Mouse (Mus musculus) c-Kit-positive CD71-positive TER-119-positive erythroid progenitor cells, embryonic 14.5 days (primary cell): ENCODE results near the gene Pnn.

Source experiments
- DNase-seq: peaks from one replicate; pipeline ENCODE4 v3.0.0-alpha.2; 2013; ENCODE audit warnings: low spot score

The Pnn gene

DNA sequence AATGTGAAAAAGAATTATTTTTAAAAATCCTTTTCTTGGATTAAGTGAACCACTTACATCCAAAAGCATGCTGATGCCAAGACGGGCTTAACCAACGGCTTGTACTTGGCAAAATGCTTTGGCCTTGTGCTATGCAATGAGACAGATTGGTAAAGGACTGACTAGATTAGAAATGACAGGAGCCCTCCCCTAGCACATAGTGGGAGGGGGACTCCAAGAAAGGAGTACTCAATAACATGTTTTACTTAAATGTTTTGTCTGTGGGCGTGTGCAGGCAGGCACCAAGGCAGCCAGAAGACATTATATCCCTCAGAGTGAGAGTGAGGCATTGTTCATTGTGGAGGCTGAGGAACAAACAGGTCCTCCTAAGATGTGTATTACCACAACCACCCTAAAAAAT is 7.4 kb downstream of the Pnn start:
- DNase-seq, result no peak

DNA sequence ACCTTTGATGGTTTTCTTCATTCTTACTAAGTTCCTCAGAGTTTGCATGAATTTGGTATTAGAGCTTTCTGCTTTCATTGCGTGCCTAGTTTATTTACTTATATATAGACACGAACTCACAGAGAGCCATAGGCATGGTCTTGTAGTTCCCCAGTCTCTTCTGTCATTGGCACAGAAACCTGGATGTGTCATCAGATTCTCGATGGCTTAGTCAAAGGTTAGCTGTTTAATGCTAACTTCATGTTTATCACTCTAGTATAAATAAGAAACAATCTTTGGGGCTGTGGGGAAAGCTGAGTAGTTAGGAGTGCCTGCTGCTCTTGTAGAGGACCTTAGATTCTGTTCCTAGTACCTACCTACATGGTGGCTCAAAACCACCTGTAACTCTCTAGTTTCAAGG is 10.3 kb downstream of the Pnn start:
- no peak for DNase-seq

DNA sequence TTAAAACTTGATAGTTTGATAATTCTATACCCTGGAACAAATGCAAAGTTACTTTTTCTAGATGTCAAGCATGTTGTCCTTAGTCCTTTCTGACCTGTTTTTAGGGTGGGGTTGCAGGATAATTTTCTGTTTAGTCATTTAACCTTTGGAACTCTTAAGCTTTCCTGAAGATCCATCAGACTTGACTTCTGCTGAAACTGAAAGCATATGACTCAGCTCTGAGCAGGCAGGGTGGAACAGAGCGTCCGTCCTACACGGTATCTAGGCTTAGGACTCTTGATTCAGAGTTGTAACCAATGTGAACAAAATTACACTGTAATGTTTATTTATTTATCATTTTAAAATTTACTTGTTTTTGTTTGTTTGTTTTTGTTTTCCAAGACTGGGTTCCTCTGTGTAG is 11.2 kb downstream of the Pnn start:
- DNase-seq, result no peak

DNA sequence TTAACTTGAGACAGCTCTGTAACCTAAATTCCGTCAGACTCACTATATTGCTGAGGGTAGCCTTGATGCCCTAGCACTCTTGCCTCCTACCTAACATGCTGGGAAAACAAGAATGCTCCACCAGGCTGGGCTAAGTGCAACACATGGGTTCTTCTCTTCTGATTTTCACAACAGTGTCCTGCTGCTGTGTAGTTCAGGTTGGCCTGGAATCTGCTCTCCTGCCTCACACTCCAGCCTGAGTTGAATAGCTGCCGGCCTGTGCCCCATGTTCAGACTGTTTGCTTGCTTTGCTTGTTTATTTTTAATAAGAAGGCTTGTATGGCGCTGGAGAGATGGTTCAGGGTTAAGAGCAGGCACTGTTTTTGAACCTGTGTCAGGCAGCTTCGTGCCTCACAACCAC is 13.8 kb downstream of the Pnn start:
- no peak for DNase-seq

DNA sequence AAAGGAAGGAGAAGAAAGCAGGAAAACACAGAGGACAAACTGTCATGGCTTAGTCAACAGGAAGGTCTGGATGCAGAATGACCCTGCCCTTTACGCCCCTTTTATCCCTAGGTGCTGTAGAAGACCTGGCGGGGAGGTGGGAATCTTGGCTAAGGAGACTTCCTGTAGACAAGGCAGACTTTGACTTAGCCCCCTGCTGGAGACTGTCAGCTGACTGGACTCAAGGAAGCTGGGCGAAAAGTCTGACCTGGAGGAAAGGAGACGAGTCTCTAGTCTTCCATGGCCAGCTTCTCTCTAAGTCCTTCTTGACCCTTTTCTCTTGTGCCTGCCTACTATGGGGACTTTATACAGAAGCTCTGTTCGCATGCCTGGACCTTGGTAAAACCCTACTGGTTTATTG is 17.8 kb downstream of the Pnn start:
- DNase-seq, result no peak

DNA sequence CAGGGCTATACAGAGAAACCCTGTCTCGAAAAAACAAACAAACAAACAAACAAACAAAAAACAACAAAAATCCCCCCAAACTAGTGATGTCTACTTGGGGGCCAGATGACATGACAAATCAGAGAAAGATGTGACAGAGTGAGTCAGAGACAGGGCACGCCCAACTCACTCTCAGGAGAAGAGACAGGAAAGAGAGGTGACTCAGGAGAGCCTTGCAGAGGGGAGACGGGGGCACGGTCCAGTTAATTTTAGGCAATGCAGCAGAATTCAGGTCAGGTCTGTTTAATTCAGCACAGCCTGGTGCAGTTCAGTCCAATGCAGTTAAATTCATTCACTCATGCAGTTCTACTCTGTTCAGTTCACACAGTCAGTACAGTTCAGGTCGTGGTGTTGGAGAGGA is 19.5 kb downstream of the Pnn start:
- no peak for DNase-seq

DNA sequence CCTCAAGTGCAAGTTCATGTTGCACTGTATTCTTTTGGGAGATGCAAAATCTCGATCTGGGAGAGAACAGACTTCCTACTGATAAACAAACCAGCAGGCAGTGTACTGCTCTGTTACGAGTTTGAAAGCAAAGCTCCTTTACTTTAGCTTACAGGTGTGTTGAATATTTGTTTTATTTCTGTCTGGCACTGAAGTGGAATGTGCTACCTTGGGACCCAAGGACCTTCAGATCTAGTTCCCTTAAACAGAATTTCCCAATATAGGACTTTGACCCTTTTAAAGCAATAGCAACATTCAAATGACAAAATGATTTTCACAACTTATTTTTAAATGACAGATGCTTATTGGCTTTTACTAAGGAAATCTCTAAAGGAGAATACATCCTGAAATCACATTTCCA is 26.9 kb downstream of the Pnn start:
- DNase-seq, result no peak

DNA sequence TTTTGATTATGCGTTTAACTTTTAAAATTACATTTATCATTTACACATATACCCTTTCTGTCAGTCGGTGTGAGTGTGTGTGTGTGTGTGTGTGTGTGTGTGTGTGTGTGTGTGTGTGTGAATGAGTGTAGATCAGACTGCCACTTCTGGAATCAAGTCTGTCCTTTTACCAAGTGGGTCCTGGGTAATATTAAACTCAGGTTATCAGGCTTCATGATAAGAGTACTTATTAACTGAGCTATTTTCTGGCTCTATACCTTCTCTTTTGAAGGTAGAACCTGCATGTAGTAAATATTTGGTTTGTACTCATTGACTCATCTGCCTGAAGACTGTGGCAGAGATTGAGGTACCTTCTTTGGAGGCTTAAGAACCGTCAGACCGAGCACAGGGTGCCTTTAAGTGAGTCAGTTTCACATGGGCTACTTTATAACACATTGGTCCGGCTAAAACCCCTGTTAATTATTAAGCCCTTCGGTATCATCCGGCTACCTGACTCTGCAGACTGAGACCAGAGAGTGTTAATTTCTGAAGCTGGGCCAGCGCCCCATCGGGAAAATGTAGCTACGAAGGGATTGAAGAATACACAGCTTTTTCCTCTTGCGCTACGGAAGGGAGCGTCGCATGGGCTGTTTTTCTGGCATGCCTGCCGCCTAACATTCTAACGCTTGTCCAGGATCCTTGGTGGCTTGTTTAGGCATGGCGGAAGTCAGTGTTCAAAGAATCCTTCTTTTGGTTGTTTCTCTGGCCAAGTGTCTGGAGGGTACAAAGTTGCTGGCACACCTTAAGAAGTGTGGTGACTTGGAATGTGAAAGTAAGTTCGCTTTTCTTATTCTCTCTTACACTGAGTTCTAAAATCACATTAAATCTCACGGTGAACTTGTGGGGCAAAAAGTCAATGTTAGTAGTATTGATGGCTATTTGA is 28.7 kb downstream of the Pnn start, which contains the start of gene Mia2:
Gene Mia2 (plus strand): TSS at position 696 of the 922 bp plus-strand sequence.
- no peak for DNase-seq

DNA sequence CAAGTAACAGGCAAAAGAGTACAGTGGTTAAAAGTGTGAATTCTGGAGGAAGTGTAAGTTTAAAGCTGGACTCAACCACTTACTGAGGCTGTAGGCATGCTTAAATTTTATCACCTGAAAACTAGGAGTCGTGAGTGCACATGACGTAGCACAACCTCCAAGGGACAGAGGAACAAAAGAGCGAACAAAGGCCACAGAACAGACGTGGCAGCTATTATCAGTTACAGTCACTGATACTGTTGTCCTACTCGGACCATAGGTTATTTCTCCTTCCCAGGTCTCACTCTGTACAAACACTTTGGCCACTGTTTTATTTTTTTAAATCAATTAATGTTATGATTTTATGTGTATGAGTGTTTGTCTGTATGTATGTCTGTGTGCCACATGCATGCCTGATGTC is 38.1 kb downstream of the Pnn start:
- DNase-seq, result no peak

DNA sequence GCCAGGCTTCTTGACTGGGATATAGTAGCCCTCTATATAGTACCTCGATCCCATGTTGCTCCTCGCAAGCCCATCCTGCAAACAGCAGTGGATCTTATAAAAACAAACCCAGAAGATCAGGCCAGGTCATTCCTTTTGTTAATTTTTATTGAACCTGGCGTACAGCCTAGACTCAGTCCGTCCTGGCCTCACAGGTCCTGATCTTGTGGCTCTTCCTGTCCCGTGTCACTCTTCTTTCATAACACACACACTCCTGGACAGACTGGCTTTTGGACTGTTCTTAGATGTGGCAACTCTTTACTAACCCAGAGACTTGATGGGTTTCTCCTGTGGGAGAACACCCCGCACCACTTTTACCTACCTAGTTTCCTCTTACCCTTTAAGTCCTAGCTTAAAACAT is 39.2 kb downstream of the Pnn start:
- DNase-seq, result no peak

DNA sequence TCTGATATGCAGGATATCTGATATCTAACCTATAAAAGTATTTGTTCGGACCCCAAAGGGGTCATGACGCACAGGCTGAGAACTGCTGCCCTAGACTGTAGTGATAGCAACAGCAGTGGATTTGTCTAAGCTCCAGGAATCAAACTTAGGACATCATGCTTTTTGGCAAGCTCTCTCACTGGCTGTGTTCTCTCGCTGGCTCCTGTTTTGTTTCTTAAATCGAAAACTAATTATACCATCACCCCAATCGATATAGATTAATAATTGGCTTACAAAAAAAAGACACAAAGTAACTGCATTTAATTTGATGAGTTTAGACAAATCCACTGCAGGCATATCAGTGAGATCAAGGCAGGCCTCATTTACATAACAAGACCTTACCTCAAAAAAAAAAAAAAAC is 39.8 kb downstream of the Pnn start:
- DNase-seq, result no peak

DNA sequence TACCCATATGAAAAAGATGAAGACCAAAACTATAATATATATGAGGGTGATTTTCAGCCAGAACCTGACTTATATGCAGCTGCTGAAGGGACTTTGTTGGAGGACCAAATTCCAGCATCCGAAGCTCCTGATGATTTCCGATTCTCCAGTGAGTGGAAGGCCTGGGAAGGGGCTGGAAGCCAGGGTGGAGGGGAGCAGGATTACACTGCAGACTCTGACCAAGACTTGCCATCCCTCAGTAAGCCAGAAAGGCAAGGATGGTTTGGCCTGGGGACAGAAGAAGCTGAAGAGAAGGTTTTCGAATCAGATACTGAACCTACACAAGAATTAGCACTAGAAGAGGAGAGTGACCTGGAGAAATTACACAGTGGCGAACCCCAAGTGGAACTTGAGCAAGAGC is 41.2 kb downstream of the Pnn start:
- no peak for DNase-seq

DNA sequence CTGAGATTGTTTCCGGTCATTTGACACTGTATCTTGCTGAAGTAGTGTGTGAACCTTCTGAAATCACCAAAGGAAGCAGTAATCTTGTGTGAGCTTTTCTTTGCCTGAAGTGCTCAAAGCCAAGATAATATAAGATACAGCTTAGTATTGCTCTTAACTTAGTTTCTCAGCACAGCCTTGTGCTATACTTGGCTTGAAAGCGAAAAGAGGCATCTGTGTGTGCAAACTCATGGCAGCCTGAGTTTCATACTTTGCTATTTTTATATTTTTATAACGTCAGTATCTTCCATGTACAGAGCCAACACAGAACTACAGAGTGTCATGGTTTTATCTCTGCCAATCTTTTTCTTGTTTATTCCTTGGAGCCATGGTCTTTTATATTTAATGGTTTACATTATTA is 50.5 kb downstream of the Pnn start:
- DNase-seq, result no peak
